Mouse (Mus musculus) heart, embryonic 11.5 days (tissue): ENCODE results near the gene Fhdc1. TPM values are rescaled to one million over a fixed set of nuclear protein-coding genes. Genes with fewer than 3 reads are reported as not detected.

Experiments used
- ATAC-seq: fragments of 200-750 bp; cut with Nextera tagmentation; replicated peaks from 2 replicates; pipeline ENCODE4 v1.8.0; 2017; ENCODE audit warnings: moderate library complexity; ENCODE audit not compliant: insufficient number of reproducible peaks, low FRiP score, low TSS enrichment
- H3K27ac ChIP-seq: fragments of 300-500 bp; sonication (generic); 2 replicates; pipeline ENCODE4 v1.5.1; 2014; ENCODE audit warnings: mild to moderate bottlenecking, low read depth, low read length
- H3K27me3 ChIP-seq: fragments of 300-500 bp; sonication (generic); 2 replicates; pipeline ENCODE4 v1.6.1; 2014; ENCODE audit warnings: mild to moderate bottlenecking, low read length, mixed read lengths; ENCODE audit not compliant: control insufficient read depth, insufficient read depth
- H3K36me3 ChIP-seq: fragments of 300-500 bp; sonication (generic); 2 replicates; pipeline ENCODE4 v1.6.1; 2014; ENCODE audit warnings: mild to moderate bottlenecking, low read length, moderate library complexity, mixed read lengths; ENCODE audit not compliant: control insufficient read depth, insufficient read depth
- H3K4me1 ChIP-seq: fragments of 300-500 bp; sonication (generic); 2 replicates; pipeline ENCODE4 v1.6.1; 2014; ENCODE audit warnings: low read length; ENCODE audit not compliant: control insufficient read depth, insufficient read depth
- H3K4me2 ChIP-seq: fragments of 300-500 bp; sonication (generic); 2 replicates; pipeline ENCODE4 v1.6.1; 2014; ENCODE audit warnings: mild to moderate bottlenecking, moderate library complexity
- H3K4me3 ChIP-seq: fragments of 300-500 bp; sonication (generic); 2 replicates; pipeline ENCODE4 v1.5.1; 2014; ENCODE audit warnings: low read depth, low read length
- H3K9ac ChIP-seq: fragments of 300-500 bp; sonication (generic); 2 replicates; pipeline ENCODE4 v1.6.1; 2014; ENCODE audit warnings: mild to moderate bottlenecking, low read depth, low read length, moderate library complexity
- H3K9me3 ChIP-seq: fragments of 300-500 bp; sonication (generic); replicated peaks from 2 replicates; pipeline ENCODE4 v1.6.1; 2016; ENCODE audit warnings: low read length; ENCODE audit not compliant: control insufficient read depth
- WGBS: fragments of 180-500 bp; shearing (Covaris S2); extraction: QIAGEN DNeasy Blood & Tissue Kit; methylation state at CpG from one replicate; pipeline ENCODE4 v1.1.7; 2014; ENCODE audit not compliant: insufficient replicate concordance; 5-methylcytosine and 5-hydroxymethylcytosine counted together
- polyA plus RNA-seq: library from polyadenylated mRNA; unstranded; fragments of >200 nt; fragmentation: Nextera tagmentation; extraction: Ambion mirVana; gene quantifications from 2 replicates; pipeline ENCODE4 v1.2.1, GENCODE M21; 2014

The Fhdc1 gene
- polyA plus RNA-seq, 1 experiment from 2014 or later = 5.0 TPM

GRCm38 (mm10) chr3:84394841-84395447 lies 85.3 kb downstream of the Fhdc1 start:
- Histone ChIP-seq H3K4me3 (no peak overlapping the region), H3K27me3 (no peaks in the 10 kb centered on the region; the same call in 1 of the 2 replicates), H3K4me2 (no peak overlapping the region), H3K36me3 (no peaks in the 10 kb centered on the region), H3K4me1 (no peaks in the 10 kb centered on the region), H3K9ac (no peak overlapping the region), H3K9me3 (no peaks in the 10 kb centered on the region), H3K27ac (no peak overlapping the region)
- no peak for ATAC-seq
- WGBS = 72% methylated on average over 8 of the region's 8 CpGs

Other genes starting within 250 kb of the Fhdc1 start
- 8.9 TPM in 2 replicates for gene Trim2, start 173.6 kb downstream of the Fhdc1 start, polyA plus RNA-seq
- 42.6 and 56.9 TPM in 2 replicates for gene Arfip1, start 102.2 kb upstream of the Fhdc1 start, polyA plus RNA-seq
- not detected in 2 replicates for gene Tigd4, start 113.1 kb upstream of the Fhdc1 start, polyA plus RNA-seq
- gene Tmem154, start 185.8 kb upstream of the Fhdc1 start, polyA plus RNA-seq = 0.44 and 0.49 TPM in 2 replicates